Mouse (Mus musculus) forebrain, embryonic 12.5 days (tissue): Measurements from ENCODE around the gene Cpsf2. TPM values are rescaled to one million over a fixed set of nuclear protein-coding genes. Genes with fewer than 3 reads are reported as not detected.

Source experiments
- ATAC-seq: fragments of 200-750 bp; cut with Nextera tagmentation; 2 replicates; pipeline ENCODE4 v1.8.0; 2017; ENCODE audit warnings: moderate TSS enrichment; ENCODE audit not compliant: low FRiP score
- H3K27ac ChIP-seq: fragments of 300-500 bp; sonication (generic); 2 replicates; pipeline ENCODE4 v1.5.1; 2016; ENCODE audit warnings: mild to moderate bottlenecking
- H3K27me3 ChIP-seq: fragments of 300-500 bp; sonication (generic); 2 replicates; pipeline ENCODE4 v1.6.1; 2016; ENCODE audit warnings: mild to moderate bottlenecking
- H3K36me3 ChIP-seq: fragments of 300-500 bp; sonication (generic); replicated peaks from 2 replicates; pipeline ENCODE4 v1.6.1; 2016; ENCODE audit warnings: mild to moderate bottlenecking
- H3K4me1 ChIP-seq: fragments of 300-500 bp; sonication (generic); 2 replicates; pipeline ENCODE4 v1.6.1; 2016
- H3K4me2 ChIP-seq: fragments of 300-500 bp; sonication (generic); 2 replicates; pipeline ENCODE4 v1.6.1; 2016; ENCODE audit warnings: mild to moderate bottlenecking, moderate library complexity
- H3K4me3 ChIP-seq: fragments of 300-500 bp; sonication (generic); replicated peaks from 2 replicates; pipeline ENCODE4 v1.5.1; 2016; ENCODE audit warnings: mild to moderate bottlenecking
- H3K9ac ChIP-seq: fragments of 300-500 bp; sonication (generic); 2 replicates; pipeline ENCODE4 v1.6.1; 2016; ENCODE audit warnings: mild to moderate bottlenecking
- H3K9me3 ChIP-seq: fragments of 300-500 bp; sonication (generic); 2 replicates; pipeline ENCODE4 v1.6.1; 2016
- WGBS: fragments of 180-500 bp; shearing (Covaris S2); methylation state at CpG from one replicate; pipeline ENCODE4 v1.1.7; 2016; 5-methylcytosine and 5-hydroxymethylcytosine counted together
- polyA plus RNA-seq: library from polyadenylated mRNA; unstranded; fragments of >200 nt; fragmentation: Nextera tagmentation; extraction: Ambion mirVana; gene quantifications from 2 replicates; pipeline ENCODE4 v1.2.1, GENCODE M21; 2016

The Cpsf2 gene
- polyA plus RNA-seq, 1 experiment from 2014 or later: 41.4 TPM

- WGBS: 96% methylated on average over 2 of the region's 2 CpGs
- Histone ChIP-seq H3K9ac (no peak overlapping the region), H3K36me3 (peaks cover 21% of the 10 kb centered on the region), H3K4me2 (no peak overlapping the region), H3K9me3 (no peaks in the 10 kb centered on the region), H3K27me3 (no peaks in the 10 kb centered on the region), H3K4me1 (peaks cover 8% of the 10 kb centered on the region), H3K4me3 (no peak overlapping the region), H3K27ac (no peak overlapping the region)
- no peak for ATAC-seq
Observed at GRCm38 (mm10) chr12:101971311-101971710, 4.5 kb upstream of the Cpsf2 start.

DNA sequence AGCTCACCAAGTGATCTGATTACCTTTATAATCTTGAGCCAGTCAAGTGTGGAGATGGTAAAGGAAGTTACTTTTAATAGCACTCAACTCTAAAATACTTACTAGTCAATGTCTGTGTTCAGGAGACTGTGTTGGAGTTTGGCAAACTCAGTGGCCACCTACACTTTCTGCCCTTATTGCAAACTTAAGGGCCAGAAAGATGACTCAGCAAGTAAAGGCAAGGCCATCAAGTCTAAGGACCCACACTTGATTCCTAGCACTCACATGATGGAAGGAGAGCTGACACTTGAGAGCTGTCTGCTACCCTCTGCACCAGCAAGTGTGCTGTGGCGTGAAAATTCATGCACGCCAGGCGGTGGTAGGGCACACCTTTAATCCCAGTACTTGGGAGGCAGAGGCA, 3.6 kb upstream of the Cpsf2 start:
- Histone ChIP-seq H3K9ac (no peak overlapping the region), H3K4me3 (no peak overlapping the region), H3K9me3 (no peaks in the 10 kb centered on the region), H3K4me1 (peaks cover 16% of the 10 kb centered on the region), H3K36me3 (peaks cover 15% of the 10 kb centered on the region), H3K4me2 (no peak overlapping the region), H3K27ac (no peak overlapping the region), H3K27me3 (no peaks in the 10 kb centered on the region)
- 90% methylated on average over 3 of the region's 3 CpGs for WGBS
- ATAC-seq: no peak

- H3K9ac ChIP-seq: peak overlapping the region; percentile 88
- peaks cover 3% of the 10 kb centered on the region; the same call in 1 of the 2 replicates for H3K36me3 ChIP-seq
- H3K27ac ChIP-seq: peak overlapping the region; percentile 91; the same call in 1 of the 2 replicates
- peak overlapping the region; percentile 76 for H3K4me2 ChIP-seq
- 0% methylated on average over 1 of the region's 1 CpGs for WGBS
- no peaks in the 10 kb centered on the region for H3K9me3 ChIP-seq
- no peak for ATAC-seq
- no peaks in the 10 kb centered on the region for H3K27me3 ChIP-seq
- H3K4me3 ChIP-seq: peak overlapping the region; percentile 93
- peaks cover 22% of the 10 kb centered on the region for H3K4me1 ChIP-seq
Observed at GRCm38 (mm10) chr12:101974571-101974970, 1.2 kb upstream of the Cpsf2 start.

GRCm38 (mm10) chr12:101975167-101975600, 604 bp upstream of the Cpsf2 start:
- ATAC-seq: no peak; the same call in 1 of the 2 replicates
- H3K27ac ChIP-seq: peak overlapping the region; percentile 91
- H3K9ac ChIP-seq: peak overlapping the region; percentile 88
- H3K36me3 ChIP-seq: 0 out of 2 replicates have a peak, but pooled peaks cover 3% of the 10 kb centered on the region
- no peaks in the 10 kb centered on the region for H3K27me3 ChIP-seq
- H3K4me3 ChIP-seq: peak overlapping the region; percentile 93
- WGBS: 1% methylated on average over 23 of the region's 23 CpGs
- H3K9me3 ChIP-seq: no peaks in the 10 kb centered on the region
- H3K4me2 ChIP-seq: peak overlapping the region; percentile 76
- H3K4me1 ChIP-seq: peaks cover 22% of the 10 kb centered on the region

DNA sequence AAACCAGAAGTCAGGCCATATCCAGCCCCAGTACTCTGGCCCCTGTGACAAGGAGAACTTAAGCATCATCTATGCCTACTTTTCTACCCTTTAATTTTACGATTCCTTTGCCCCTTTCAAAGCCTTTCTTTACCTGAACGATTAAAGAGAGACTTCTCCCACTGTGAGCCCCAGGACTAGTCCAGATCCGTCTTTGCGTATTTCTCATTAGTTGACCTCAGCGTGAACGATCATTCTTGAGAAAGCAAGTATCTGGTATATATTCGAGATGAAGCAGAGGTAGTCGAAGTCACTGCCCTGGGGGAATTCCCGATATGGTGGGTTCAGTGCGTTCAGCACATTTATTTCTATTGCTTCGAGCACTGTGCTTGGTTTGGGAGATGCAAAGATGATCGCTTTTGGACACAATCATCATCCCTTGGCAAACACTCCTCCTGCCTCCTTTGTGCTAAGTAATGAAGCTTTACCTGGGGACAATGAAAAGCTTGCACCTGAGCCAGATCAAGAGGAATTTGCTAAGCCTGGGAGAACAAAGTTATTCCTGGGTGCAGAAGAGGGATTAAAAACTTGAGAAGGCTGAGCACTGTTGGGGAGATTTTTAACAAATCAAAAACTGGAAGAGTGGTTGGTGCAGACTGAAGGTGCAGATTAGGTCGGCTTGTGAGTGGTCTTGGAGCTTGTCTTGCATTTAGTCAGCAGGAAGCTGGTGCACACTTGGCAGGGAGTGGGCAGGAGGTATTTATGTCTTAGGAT, 1.0 kb downstream of the Cpsf2 start:
- 0 out of 2 replicates have a peak, but pooled peaks cover 7% of the 10 kb centered on the region for H3K36me3 ChIP-seq
- peaks cover 22% of the 10 kb centered on the region for H3K4me1 ChIP-seq
- no peaks in the 10 kb centered on the region for H3K9me3 ChIP-seq
- H3K9ac ChIP-seq: peak overlapping the region; percentile 88
- ATAC-seq: no peak
- no peaks in the 10 kb centered on the region for H3K27me3 ChIP-seq
- peak overlapping the region; percentile 93 for H3K4me3 ChIP-seq
- H3K4me2 ChIP-seq: peak overlapping the region; percentile 76
- WGBS: 15% methylated on average over 13 of the region's 13 CpGs
- H3K27ac ChIP-seq: peak overlapping the region; percentile 91; the same call in 1 of the 2 replicates

DNA sequence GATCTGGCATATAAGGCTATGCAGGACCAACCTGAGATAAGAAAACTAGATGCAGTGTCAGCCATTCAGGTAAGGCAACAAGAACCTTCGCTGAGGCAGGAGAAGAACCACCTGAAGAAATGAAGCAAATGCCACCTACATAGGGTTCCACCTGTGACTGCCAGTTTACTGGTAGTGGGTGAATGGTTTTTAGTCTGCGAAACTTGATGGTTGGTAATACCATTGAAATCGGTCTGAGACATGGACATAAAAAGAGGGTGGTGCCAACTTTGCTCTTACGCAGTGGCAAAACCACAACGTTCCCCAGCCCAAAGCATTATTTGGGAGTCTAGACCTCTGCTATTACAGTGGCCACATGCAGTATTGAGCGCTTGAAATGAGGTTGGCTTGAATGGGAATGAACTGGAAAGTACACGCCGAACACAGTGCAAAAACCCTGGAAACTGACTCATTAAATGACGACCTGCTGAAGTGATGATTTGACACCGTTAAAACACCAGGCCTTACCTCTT, 1.7 kb downstream of the Cpsf2 start:
- Histone ChIP-seq H3K4me1 (peaks cover 22% of the 10 kb centered on the region), H3K4me3 (peak overlapping the region; percentile 93)

DNA sequence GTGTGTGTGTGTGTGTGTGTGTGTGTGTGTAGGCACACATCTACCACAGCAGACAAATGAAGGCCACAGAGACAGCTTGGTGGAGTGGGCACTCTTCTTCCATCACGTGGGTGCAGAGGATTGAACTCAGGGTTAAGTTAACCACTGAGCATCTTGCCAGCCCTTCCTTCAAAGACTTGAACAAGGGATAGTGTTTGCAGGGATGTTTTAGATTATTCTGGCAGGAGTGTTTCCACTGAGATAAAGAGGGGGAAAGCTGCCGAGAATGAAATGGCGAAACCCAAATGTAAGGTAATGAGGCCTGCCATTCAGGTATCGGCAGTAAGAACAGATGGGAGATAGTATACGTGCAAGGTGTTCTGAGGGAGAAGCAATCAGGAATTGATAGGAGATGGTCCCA, 2.4 kb downstream of the Cpsf2 start:
- no peak overlapping the region for H3K27ac ChIP-seq
- 88% methylated on average over 5 of the region's 5 CpGs for WGBS
- no peaks in the 10 kb centered on the region for H3K9me3 ChIP-seq
- H3K27me3 ChIP-seq: no peaks in the 10 kb centered on the region
- H3K4me2 ChIP-seq: no peak overlapping the region
- no peak for ATAC-seq
- H3K4me3 ChIP-seq: no peak overlapping the region
- H3K9ac ChIP-seq: no peak overlapping the region
- H3K36me3 ChIP-seq: peaks cover 14% of the 10 kb centered on the region
- peaks cover 22% of the 10 kb centered on the region for H3K4me1 ChIP-seq

More for the DNA sequence above, 1.7 kb downstream of the Cpsf2 start:
- 90% methylated on average over 10 of the region's 10 CpGs for WGBS
- no peaks in the 10 kb centered on the region for H3K9me3 ChIP-seq
- peaks cover 7% of the 10 kb centered on the region; the same call in 1 of the 2 replicates for H3K36me3 ChIP-seq
- no peaks in the 10 kb centered on the region for H3K27me3 ChIP-seq
- ATAC-seq: no peak
- no peak overlapping the region for H3K27ac ChIP-seq
- peak overlapping the region; percentile 76 for H3K4me2 ChIP-seq
- peak overlapping the region; percentile 88 for H3K9ac ChIP-seq

- Histone ChIP-seq H3K4me1 (peaks cover 22% of the 10 kb centered on the region), H3K9me3 (no peaks in the 10 kb centered on the region), H3K36me3 (peaks cover 18% of the 10 kb centered on the region), H3K9ac (no peak overlapping the region), H3K4me2 (no peak overlapping the region), H3K4me3 (no peak overlapping the region), H3K27me3 (no peaks in the 10 kb centered on the region), H3K27ac (no peak overlapping the region)
- ATAC-seq: no peak
- WGBS: 97% methylated on average over 1 of the region's 1 CpGs
Observed at GRCm38 (mm10) chr12:101978588-101978987, 2.8 kb downstream of the Cpsf2 start.

- ATAC-seq: no peak
- H3K4me1 ChIP-seq: peaks cover 21% of the 10 kb centered on the region
- H3K27me3 ChIP-seq: no peaks in the 10 kb centered on the region
- no peak overlapping the region for H3K27ac ChIP-seq
- no peak overlapping the region for H3K9ac ChIP-seq
- no peak overlapping the region for H3K4me3 ChIP-seq
- 92% methylated on average over 8 of the region's 8 CpGs for WGBS
- no peak overlapping the region for H3K4me2 ChIP-seq
- peaks cover 25% of the 10 kb centered on the region for H3K36me3 ChIP-seq
- H3K9me3 ChIP-seq: no peaks in the 10 kb centered on the region
Observed at GRCm38 (mm10) chr12:101979213-101979750, 3.5 kb downstream of the Cpsf2 start.

- peaks cover 33% of the 10 kb centered on the region for H3K36me3 ChIP-seq
- ATAC-seq: no peak
- H3K27ac ChIP-seq: no peak overlapping the region
- WGBS: 85% methylated on average over 5 of the region's 5 CpGs
- no peaks in the 10 kb centered on the region for H3K27me3 ChIP-seq
- H3K4me1 ChIP-seq: peaks cover 14% of the 10 kb centered on the region
- no peak overlapping the region for H3K4me3 ChIP-seq
- H3K4me2 ChIP-seq: no peak overlapping the region
- H3K9ac ChIP-seq: no peak overlapping the region
- H3K9me3 ChIP-seq: no peaks in the 10 kb centered on the region
Observed at GRCm38 (mm10) chr12:101980266-101980665, 4.5 kb downstream of the Cpsf2 start.

- Histone ChIP-seq H3K27ac (no peak overlapping the region), H3K9ac (no peak overlapping the region), H3K4me2 (no peak overlapping the region), H3K36me3 (peaks cover 39% of the 10 kb centered on the region), H3K27me3 (no peaks in the 10 kb centered on the region), H3K9me3 (no peaks in the 10 kb centered on the region), H3K4me1 (peaks cover 13% of the 10 kb centered on the region), H3K4me3 (no peak overlapping the region)
- WGBS: 96% methylated on average over 2 of the region's 2 CpGs
- no peak for ATAC-seq
Observed at GRCm38 (mm10) chr12:101981559-101981958, 5.8 kb downstream of the Cpsf2 start.

DNA sequence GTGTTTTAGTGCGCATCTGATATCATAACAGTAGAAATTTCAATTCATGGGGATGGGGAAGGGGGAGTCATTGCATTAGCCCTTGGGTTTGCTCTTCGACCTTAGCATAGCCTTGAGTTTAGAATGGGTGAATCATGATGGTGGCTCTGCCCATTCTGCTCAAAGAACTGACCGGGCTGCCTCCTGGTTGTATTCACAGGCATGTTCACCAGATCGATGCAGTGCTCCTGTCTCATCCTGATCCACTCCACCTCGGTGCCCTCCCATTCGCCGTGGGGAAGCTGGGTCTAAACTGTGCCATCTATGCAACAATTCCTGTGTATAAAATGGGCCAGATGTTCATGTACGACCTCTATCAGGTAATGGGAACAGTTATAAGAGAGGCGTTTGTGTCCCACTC, 7.2 kb downstream of the Cpsf2 start:
- WGBS: 95% methylated on average over 9 of the region's 9 CpGs
- H3K27me3 ChIP-seq: no peaks in the 10 kb centered on the region
- H3K9ac ChIP-seq: no peak overlapping the region
- no peaks in the 10 kb centered on the region for H3K9me3 ChIP-seq
- no peak overlapping the region for H3K4me3 ChIP-seq
- no peaks in the 10 kb centered on the region for H3K4me1 ChIP-seq
- no peak overlapping the region for H3K4me2 ChIP-seq
- peaks cover 53% of the 10 kb centered on the region for H3K36me3 ChIP-seq
- ATAC-seq: no peak
- no peak overlapping the region for H3K27ac ChIP-seq
